Mouse (Mus musculus): Measurements from ENCODE around the gene Ccdc113.

DNA sequence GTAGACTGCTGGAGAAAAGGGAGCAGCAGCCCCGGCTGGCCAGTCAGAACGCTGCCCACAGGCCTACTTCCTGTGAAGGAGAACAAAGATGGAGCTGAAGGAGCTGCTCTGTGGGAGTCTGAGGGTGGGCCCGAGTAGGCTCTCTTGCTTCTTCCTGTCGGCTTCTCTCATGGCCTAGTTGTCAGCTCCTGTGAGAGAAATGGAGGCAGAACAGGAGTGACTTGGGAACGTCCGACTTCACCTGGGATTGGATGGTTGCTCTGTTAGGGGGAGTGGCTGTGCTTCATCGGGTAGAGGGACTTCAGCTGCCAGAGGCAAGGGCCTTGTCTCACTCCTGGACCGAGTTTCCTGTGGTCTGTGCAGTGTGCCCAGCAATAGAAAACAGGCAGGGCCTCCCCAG, 14.0 kb downstream of the Ccdc113 start:
- no peak for TF ChIP-seq POLR2A (IDR thresholded peaks at IDR 0.05; ENCODE audit: low read depth, low read length)
- no peak for TF ChIP-seq CTCF (IDR thresholded peaks at IDR 0.05; ENCODE audit: extremely low read depth, insufficient read depth, insufficient read length, insufficient replicate concordance)
